In the genomic region with DNA sequence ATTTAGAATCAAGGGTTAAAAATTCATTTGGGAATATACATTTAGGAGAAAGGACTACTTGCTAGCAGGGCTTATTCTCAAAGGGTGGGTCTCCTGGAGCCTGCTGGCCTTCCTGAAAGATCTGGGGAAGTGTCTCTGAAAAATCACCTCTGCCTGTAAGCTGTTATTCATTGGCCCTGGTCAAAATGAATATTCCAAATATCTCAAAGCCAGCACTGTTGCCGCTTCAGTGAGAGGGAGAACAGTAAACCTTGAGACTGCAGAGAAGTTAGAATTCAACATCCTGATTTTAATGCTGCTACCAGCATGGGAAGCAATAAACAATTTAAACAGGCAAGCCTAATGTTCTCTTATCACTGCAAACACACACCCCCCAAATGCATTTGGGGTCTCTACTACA, we compare ENCODE assay signal across 8 mouse cellular contexts. TPM values are rescaled to one million over a fixed set of nuclear protein-coding genes. Genes with fewer than 3 reads are reported as not detected.
DNase-seq lines count a peak whose midpoint lies in the region; ATAC-seq lines count a peak whose summit lies in the region.

No protein-coding gene starts in this region.

- no peaks in the 10 kb centered on the region for H3K9me3 ChIP-seq in kidney, embryonic 15.5 days (replicated peaks)
- no peaks in the 10 kb centered on the region for H3K9me3 ChIP-seq in embryonic facial prominence, embryonic 14.5 days (ENCODE audit: control insufficient read depth, low read length)
- H3K9me3 ChIP-seq in intestine, embryonic 15.5 days: no peaks in the 10 kb centered on the region
- H3K9me3 ChIP-seq in midbrain, embryonic 16.5 days (replicated peaks; ENCODE audit: control insufficient read depth, low read length, poor library complexity, severe bottlenecking): no peaks in the 10 kb centered on the region

- peaks cover 32% of the 10 kb centered on the region for H3K4me1 ChIP-seq in kidney, embryonic 15.5 days
- H3K4me1 ChIP-seq in embryonic facial prominence, embryonic 14.5 days (ENCODE audit: control insufficient read depth, insufficient read depth, low read length): peaks cover 16% of the 10 kb centered on the region
- peaks cover 14% of the 10 kb centered on the region for H3K4me1 ChIP-seq in intestine, embryonic 15.5 days (replicated peaks)
- H3K4me1 ChIP-seq in midbrain, embryonic 16.5 days (ENCODE audit: control insufficient read depth, insufficient read depth, low read length): peaks cover 40% of the 10 kb centered on the region

- 33% methylated on average over 1 of the region's 1 CpGs for WGBS in kidney, embryonic 15.5 days
- 33% methylated on average over 1 of the region's 1 CpGs for whole genome bisulfite sequencing in embryonic facial prominence, embryonic 14.5 days
- whole genome bisulfite sequencing in intestine, embryonic 15.5 days: 9% methylated on average over 1 of the region's 1 CpGs
- 17% methylated on average over 1 of the region's 1 CpGs for WGBS in midbrain, embryonic 16.5 days

- no peak for ATAC-seq in kidney, embryonic 15.5 days (replicated peaks; ENCODE audit: low FRiP score)
- ATAC-seq in embryonic facial prominence, embryonic 14.5 days (ENCODE audit: low read depth): no peak
- no peak for ATAC-seq in intestine, embryonic 15.5 days
- no peak for ATAC-seq in midbrain, embryonic 16.5 days

- no peaks in the 10 kb centered on the region for H3K27me3 ChIP-seq in kidney, embryonic 15.5 days
- no peaks in the 10 kb centered on the region for H3K27me3 ChIP-seq in embryonic facial prominence, embryonic 14.5 days (replicated peaks; ENCODE audit: control insufficient read depth, insufficient read depth, low read length)
- H3K27me3 ChIP-seq in intestine, embryonic 15.5 days (replicated peaks): no peaks in the 10 kb centered on the region
- no peaks in the 10 kb centered on the region for H3K27me3 ChIP-seq in midbrain, embryonic 16.5 days (ENCODE audit: control insufficient read depth, insufficient read depth, low read depth, low read length)

- peak overlapping the region; percentile 98 for H3K4me2 ChIP-seq in kidney, embryonic 15.5 days
- peak overlapping the region; percentile 99 for H3K4me2 ChIP-seq in embryonic facial prominence, embryonic 14.5 days (ENCODE audit: low read depth, low read length)
- H3K4me2 ChIP-seq in intestine, embryonic 15.5 days (replicated peaks): peak overlapping the region; percentile 94
- H3K4me2 ChIP-seq in midbrain, embryonic 16.5 days (ENCODE audit: low read length): peak overlapping the region; percentile 90

- 0 out of 2 replicates have a peak, but pooled peaks cover 7% of the 10 kb centered on the region for H3K36me3 ChIP-seq in kidney, embryonic 15.5 days
- peaks cover 17% of the 10 kb centered on the region; the same call in 1 of the 2 replicates for H3K36me3 ChIP-seq in embryonic facial prominence, embryonic 14.5 days (ENCODE audit: control insufficient read depth, insufficient read depth, low read length)
- H3K36me3 ChIP-seq in intestine, embryonic 15.5 days: no peaks in the 10 kb centered on the region
- H3K36me3 ChIP-seq in midbrain, embryonic 16.5 days (ENCODE audit: control insufficient read depth, insufficient read depth, low read length): no peaks in the 10 kb centered on the region

- intact Hi-C loops in left cerebral cortex, postnatal 14 days (cut with DNase I): loop anchor here (5.0 kb wide), 3 partner anchors 46 to 119 kb away; partner anchors contain the start of gene Mnd1

- H3K9ac ChIP-seq in kidney, embryonic 15.5 days: 0 out of 2 replicates have a peak overlapping the region, but pooled peaks have one; percentile 3
- H3K9ac ChIP-seq in embryonic facial prominence, embryonic 14.5 days (ENCODE audit: low read depth, low read length): peak overlapping the region; percentile 93
- H3K9ac ChIP-seq in intestine, embryonic 15.5 days: no peak overlapping the region
- peak overlapping the region; percentile 98 for H3K9ac ChIP-seq in midbrain, embryonic 16.5 days (ENCODE audit: low read depth, low read length)

- H3K27ac ChIP-seq in kidney, embryonic 15.5 days: no peak overlapping the region
- H3K27ac ChIP-seq in embryonic facial prominence, embryonic 14.5 days (replicated peaks; ENCODE audit: low read depth, low read length): no peak overlapping the region; the same call in 1 of the 2 replicates
- H3K27ac ChIP-seq in intestine, embryonic 15.5 days: no peak overlapping the region
- H3K27ac ChIP-seq in midbrain, embryonic 16.5 days (ENCODE audit: low read length): no peak overlapping the region; the same call in 1 of the 2 replicates

- no peak for DNase-seq in kidney, postnatal 10 days
- no peak for DNase-seq in embryonic facial prominence, embryonic 14.5 days (ENCODE audit: low spot score)
- DNase-seq in left cerebral cortex, postnatal 14 days (ENCODE audit: low spot score in 2 of 2): no peak
- no peak for DNase-seq in urinary bladder, adult 2 months (ENCODE audit: low spot score)
- no peak for DNase-seq in right cerebral cortex, postnatal 14 days

- H3K4me3 ChIP-seq in kidney, embryonic 15.5 days (replicated peaks): peak overlapping the region; percentile 94
- H3K4me3 ChIP-seq in embryonic facial prominence, embryonic 14.5 days (ENCODE audit: low read depth, low read length): peak overlapping the region; percentile 90
- peak overlapping the region; percentile 96 for H3K4me3 ChIP-seq in intestine, embryonic 15.5 days (replicated peaks)
- peak overlapping the region; percentile 97 for H3K4me3 ChIP-seq in midbrain, embryonic 16.5 days (ENCODE audit: low read depth, low read length)

RNA-seq across cellular contexts. Expression of gene Tmem131l, which starts 1.8 kb away (rescaled TPM):
- polyA plus RNA-seq in kidney, embryonic 15.5 days (2015; fragmentation: Nextera tagmentation; extraction: Ambion mirVana): 35.2 and 37.5 TPM in 2 replicates
- polyA plus RNA-seq in embryonic facial prominence, embryonic 14.5 days (2014; fragmentation: Nextera tagmentation; extraction: Ambion mirVana): 46.5 and 61.2 TPM in 2 replicates
- 26.1 and 32.0 TPM in 2 replicates for polyA plus RNA-seq in intestine, embryonic 15.5 days (2015; fragmentation: Nextera tagmentation; extraction: Ambion mirVana)
- 53.8 and 64.8 TPM in 2 replicates for polyA plus RNA-seq in midbrain, embryonic 16.5 days (2015; fragmentation: Nextera tagmentation; extraction: Ambion mirVana)
- total RNA-seq in left cerebral cortex, postnatal 14 days (2021): 10 to 100 TPM; 29.6 to 35.8 TPM
- polyA plus RNA-seq in urinary bladder, adult 2 months (2012; rRNA removed): 21.4 and 23.7 TPM in 2 replicates
